Mouse (Mus musculus) midbrain, embryonic 15.5 days (tissue): ENCODE results near the gene Ppt2. TPM values are rescaled to one million over a fixed set of nuclear protein-coding genes. Genes with fewer than 3 reads are reported as not detected.

ENCODE experiments used
- ATAC-seq: fragments of 200-750 bp; cut with Nextera tagmentation; replicated peaks from 2 replicates; pipeline ENCODE4 v1.8.0; 2017; ENCODE audit warnings: moderate TSS enrichment
- H3K27ac ChIP-seq: fragments of 300-500 bp; sonication (generic); 2 replicates; pipeline ENCODE4 v1.5.1; 2015; ENCODE audit warnings: mild to moderate bottlenecking, inconsistent platforms
- H3K27me3 ChIP-seq: fragments of 300-500 bp; sonication (generic); replicated peaks from 2 replicates; pipeline ENCODE4 v1.6.1; 2015; ENCODE audit warnings: inconsistent platforms
- H3K36me3 ChIP-seq: fragments of 300-500 bp; sonication (generic); replicated peaks from 2 replicates; pipeline ENCODE4 v1.6.1; 2015; ENCODE audit warnings: inconsistent platforms
- H3K4me1 ChIP-seq: fragments of 300-500 bp; sonication (generic); 2 replicates; pipeline ENCODE4 v1.6.1; 2015; ENCODE audit warnings: inconsistent platforms
- H3K4me2 ChIP-seq: fragments of 300-500 bp; sonication (generic); 2 replicates; pipeline ENCODE4 v1.6.1; 2015; ENCODE audit warnings: inconsistent platforms, mild to moderate bottlenecking, moderate library complexity
- H3K4me3 ChIP-seq: fragments of 300-500 bp; sonication (generic); 2 replicates; pipeline ENCODE4 v1.5.1; 2015; ENCODE audit warnings: mild to moderate bottlenecking, inconsistent platforms
- H3K9ac ChIP-seq: fragments of 300-500 bp; sonication (generic); 2 replicates; pipeline ENCODE4 v1.6.1; 2015; ENCODE audit warnings: mild to moderate bottlenecking, inconsistent platforms
- H3K9me3 ChIP-seq: fragments of 300-500 bp; sonication (generic); 2 replicates; pipeline ENCODE4 v1.6.1; 2016; ENCODE audit warnings: inconsistent platforms
- WGBS: fragments of 180-500 bp; shearing (Covaris S2); methylation state at CpG from one replicate; pipeline ENCODE4 v1.1.7; 2015; ENCODE audit warnings: mixed read lengths; 5-methylcytosine and 5-hydroxymethylcytosine counted together
- polyA plus RNA-seq: library from polyadenylated mRNA; unstranded; fragments of >200 nt; fragmentation: Nextera tagmentation; extraction: Ambion mirVana; gene quantifications from 2 replicates; pipeline ENCODE4 v1.2.1, GENCODE M21; 2015

Ppt2 gene
- polyA plus RNA-seq, 1 experiment from 2014 or later, result 20.9 TPM

DNA sequence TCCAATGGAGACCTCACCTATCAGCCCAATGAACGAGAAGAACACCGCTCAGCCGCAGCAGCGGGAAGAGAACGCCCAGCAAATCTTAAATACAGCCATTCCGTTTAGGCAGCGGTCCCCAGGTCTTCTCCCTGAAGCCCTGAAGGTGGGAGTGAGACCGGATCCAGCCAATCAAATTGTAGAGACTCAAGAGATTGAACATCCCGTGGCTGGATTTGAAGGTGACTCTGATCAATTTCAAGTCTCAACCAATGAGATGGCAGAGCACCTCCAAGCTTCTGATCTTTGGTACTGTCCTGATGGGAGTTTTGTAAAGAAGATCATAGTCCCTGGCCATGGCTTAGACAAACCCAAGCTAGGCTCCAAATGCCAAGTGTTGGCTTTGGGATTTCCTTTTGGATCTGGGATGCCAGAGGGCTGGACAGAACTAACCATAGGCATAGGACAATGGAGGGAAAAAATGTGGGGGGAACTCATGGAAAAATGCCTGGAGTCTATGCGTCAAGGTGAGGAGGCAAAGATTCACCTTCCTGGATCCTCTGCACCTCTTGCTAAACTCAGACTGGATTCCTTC is 17.0 kb upstream of the Ppt2 start:
- no peaks in the 10 kb centered on the region for H3K9me3 ChIP-seq
- peak overlapping the region; percentile 64 for H3K9ac ChIP-seq
- no peaks in the 10 kb centered on the region for H3K27me3 ChIP-seq
- H3K27ac ChIP-seq, result peak overlapping the region; percentile 81
- H3K4me2 ChIP-seq, result peak overlapping the region; percentile 82
- ATAC-seq, result no peak
- peak overlapping the region; percentile 57 for H3K4me3 ChIP-seq
- peaks cover 4% of the 10 kb centered on the region; the same call in 1 of the 2 replicates for H3K36me3 ChIP-seq
- 48% methylated on average over 10 of the region's 10 CpGs for WGBS
- H3K4me1 ChIP-seq, result peaks cover 40% of the 10 kb centered on the region

DNA sequence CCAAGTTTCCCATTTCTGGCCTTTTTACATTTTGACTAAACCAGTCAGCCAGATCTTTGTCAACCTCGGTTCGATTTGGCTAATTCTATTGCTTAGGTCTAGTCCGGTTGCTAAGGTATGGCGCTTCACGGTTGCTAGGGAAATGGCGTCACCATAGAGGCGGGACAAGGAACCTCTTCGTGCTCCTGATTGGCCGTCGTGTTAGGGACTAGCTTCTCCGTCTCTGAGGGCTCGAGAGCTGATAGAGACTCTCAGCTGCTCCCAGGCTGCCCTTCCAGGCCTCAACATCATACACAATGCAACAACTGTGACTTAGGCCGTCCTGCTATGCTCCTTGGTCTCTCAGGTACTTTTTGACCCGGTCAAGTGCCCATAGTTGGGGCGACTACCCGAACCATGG is 16.3 kb upstream of the Ppt2 start, which contains the start of gene Fkbpl:
TSS of gene Fkbpl (plus strand) at position 157 of the 400 bp plus-strand sequence.
- peak; percentile 77 for ATAC-seq
- under 1% methylated on average over 16 of the region's 16 CpGs for WGBS
- Histone ChIP-seq H3K9ac (peak within 1 kb of the TSS; percentile 64), H3K27ac (peak within 1 kb of the TSS; percentile 81), H3K4me1 (peaks cover 40% of the 10 kb centered on the region), H3K4me2 (peak within 1 kb of the TSS; percentile 82), H3K36me3 (no peaks in the 10 kb centered on the region), H3K9me3 (no peaks in the 10 kb centered on the region), H3K27me3 (no peaks in the 10 kb centered on the region), H3K4me3 (peak within 1 kb of the TSS; percentile 57)

DNA sequence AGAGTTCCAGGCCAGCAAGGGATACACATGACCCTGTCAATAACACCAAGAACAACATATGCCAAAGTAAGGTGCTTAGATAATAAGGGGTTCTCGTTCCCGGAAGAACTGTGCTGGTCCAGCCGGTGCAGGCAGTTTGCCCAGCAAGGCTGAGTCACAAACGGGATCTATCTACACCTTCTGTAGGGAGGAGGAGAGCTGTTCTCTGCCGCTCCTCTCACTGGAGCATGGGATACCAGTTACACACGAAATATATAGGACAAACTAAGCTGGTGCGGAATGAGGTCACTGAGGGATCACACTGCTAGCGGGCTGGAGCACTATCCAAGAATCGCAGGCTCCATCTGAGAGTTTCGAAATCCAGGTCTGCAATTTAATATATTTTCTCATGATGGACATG is 15.6 kb upstream of the Ppt2 start:
- WGBS, result 88% methylated on average over 10 of the region's 10 CpGs
- H3K9ac ChIP-seq, result no peak overlapping the region
- no peaks in the 10 kb centered on the region for H3K36me3 ChIP-seq
- H3K9me3 ChIP-seq, result no peaks in the 10 kb centered on the region
- H3K27me3 ChIP-seq, result no peaks in the 10 kb centered on the region
- 0 out of 2 replicates have a peak overlapping the region, but pooled peaks have one; percentile 82 for H3K4me2 ChIP-seq
- H3K4me1 ChIP-seq, result peaks cover 40% of the 10 kb centered on the region
- ATAC-seq, result no peak
- peak overlapping the region; percentile 81 for H3K27ac ChIP-seq
- 0 out of 2 replicates have a peak overlapping the region, but pooled peaks have one; percentile 57 for H3K4me3 ChIP-seq

DNA sequence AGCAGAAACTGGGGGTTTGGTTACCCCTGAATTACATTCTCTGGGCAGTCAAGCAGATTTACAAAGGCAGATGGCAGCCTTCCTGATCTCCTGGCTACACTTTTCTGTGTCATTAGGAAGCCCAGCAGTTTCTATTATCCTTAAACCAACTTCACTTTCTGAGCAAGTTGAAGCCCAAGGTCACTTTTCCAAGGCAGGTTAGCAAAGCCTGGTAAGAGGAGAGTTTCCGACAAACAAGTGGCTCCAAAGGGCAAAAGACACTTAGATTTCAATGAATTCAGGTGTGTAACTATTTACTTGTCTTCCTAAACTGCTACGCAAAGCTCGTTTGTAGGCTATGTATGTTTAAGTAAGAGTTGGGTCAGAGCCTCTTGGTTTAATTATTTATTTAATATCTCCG is 15.1 kb upstream of the Ppt2 start:
- Histone ChIP-seq H3K9ac (no peak overlapping the region), H3K4me2 (no peak overlapping the region), H3K36me3 (no peaks in the 10 kb centered on the region), H3K27ac (no peak overlapping the region), H3K4me1 (peaks cover 35% of the 10 kb centered on the region), H3K4me3 (no peak overlapping the region), H3K27me3 (no peaks in the 10 kb centered on the region), H3K9me3 (no peaks in the 10 kb centered on the region)
- no peak for ATAC-seq
- 93% methylated on average over 4 of the region's 4 CpGs for WGBS

DNA sequence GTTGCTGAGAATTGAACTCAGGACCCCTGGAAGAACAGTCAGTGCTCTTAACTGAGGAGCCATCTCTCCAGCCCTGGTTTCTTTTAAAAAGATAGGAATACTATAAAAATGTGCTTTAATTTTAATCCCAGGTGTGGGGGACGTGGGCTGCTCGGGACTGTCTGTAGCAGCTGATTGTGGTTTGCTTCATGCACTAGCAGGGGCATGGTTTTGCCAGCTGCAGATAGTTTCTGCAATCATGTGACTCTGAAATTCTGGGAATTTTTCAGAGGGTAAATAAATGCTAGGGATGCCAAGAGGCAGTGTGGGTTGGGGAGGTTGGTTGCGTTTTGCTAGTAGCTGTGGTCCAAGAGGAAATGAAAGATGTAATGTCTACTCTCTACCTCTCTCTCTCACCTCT is 13.6 kb upstream of the Ppt2 start:
- no peak overlapping the region for H3K9ac ChIP-seq
- H3K9me3 ChIP-seq, result no peaks in the 10 kb centered on the region
- no peak overlapping the region for H3K4me3 ChIP-seq
- 89% methylated on average over 3 of the region's 3 CpGs for WGBS
- H3K4me2 ChIP-seq, result no peak overlapping the region
- H3K27me3 ChIP-seq, result no peaks in the 10 kb centered on the region
- H3K36me3 ChIP-seq, result no peaks in the 10 kb centered on the region
- peaks cover 25% of the 10 kb centered on the region for H3K4me1 ChIP-seq
- ATAC-seq, result no peak
- no peak overlapping the region for H3K27ac ChIP-seq

DNA sequence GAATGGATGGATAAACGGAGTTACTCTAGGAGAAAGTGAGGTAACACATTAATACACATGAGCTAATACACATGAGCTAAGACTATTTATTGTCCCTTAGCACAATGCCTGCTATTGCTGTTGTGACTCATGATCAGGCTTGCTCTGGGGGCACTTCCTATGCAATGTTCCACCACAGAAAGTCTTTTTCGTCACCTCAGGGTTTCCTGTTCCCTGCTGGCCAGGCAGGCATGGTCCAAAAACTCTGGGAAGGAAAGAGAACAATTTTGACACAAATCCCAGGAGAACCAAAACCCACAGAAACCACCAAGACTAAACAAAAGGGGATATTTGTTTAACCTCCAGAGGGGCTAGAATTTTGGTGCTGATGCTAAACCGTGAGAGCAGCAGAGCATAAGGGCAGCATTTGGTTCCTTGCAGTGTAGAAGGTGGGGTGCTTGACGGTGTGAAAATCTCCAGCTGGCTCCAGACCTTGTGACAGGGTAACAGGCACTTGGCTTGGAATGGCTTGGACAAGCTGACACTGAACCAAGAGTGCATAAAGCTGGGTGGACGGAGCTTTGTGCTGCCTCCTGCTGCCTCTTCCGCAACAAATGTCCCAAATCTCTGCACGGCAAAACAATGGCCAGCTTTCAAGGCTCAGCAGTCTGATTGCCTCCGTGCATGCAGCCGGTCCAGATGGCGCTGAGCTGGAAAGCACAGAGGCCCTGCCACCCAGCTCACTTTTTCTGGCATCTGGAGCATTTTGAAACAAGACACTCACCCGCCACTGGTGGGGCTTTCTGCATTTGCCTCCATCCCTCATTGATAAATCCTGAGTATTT is 12.7 kb upstream of the Ppt2 start:
- WGBS, result 10% methylated on average over 11 of the region's 11 CpGs

DNA sequence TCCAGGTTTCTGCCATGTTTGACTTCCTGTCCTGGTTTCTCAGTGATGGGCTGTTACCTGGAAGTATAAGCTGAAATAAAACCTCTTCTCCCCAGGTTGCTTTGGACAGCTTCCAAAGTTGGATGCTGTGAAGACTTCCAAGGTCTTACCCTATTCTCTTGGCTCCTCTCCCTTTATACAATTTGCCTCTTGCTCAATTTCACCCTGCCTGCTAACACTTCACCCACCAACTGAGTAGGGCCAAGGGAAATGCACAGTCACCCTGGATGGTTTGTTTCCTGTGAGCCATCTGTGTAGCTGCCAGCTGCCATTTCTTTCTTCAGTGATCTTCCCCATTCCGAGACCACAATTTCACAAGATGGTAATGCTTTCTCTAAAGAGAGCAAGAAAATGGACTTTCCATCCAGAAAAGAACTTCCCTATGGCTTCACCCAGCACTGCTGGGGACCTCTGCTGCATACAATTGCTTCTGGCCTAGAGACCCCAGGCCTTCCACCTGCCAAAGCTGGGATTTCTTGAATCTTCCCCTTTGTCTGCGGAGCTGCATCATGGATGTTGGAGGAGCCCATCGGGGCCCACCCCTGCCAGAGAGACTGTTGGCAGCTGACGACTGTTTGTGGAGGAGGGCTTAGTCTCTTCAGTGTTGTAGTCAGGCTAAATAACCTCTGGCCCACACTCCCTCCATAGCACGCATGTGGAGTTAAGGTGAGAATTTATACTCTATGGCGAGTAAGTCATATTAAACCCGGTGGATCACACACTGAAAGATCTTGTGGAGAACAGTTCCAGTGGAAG is 11.3 kb upstream of the Ppt2 start:
- Histone ChIP-seq H3K9me3 (no peaks in the 10 kb centered on the region), H3K36me3 (no peaks in the 10 kb centered on the region), H3K9ac (no peak overlapping the region), H3K4me3 (no peak overlapping the region), H3K27me3 (no peaks in the 10 kb centered on the region; the same call in 1 of the 2 replicates), H3K4me1 (peaks cover 6% of the 10 kb centered on the region; the same call in 1 of the 2 replicates), H3K4me2 (no peak overlapping the region), H3K27ac (no peak overlapping the region)
- no peak for ATAC-seq
- WGBS, result 87% methylated on average over 7 of the region's 7 CpGs

More for the DNA sequence above, 12.7 kb upstream of the Ppt2 start:
- no peak for ATAC-seq
- Histone ChIP-seq H3K4me2 (no peak overlapping the region), H3K36me3 (no peaks in the 10 kb centered on the region), H3K4me3 (no peak overlapping the region), H3K27me3 (no peaks in the 10 kb centered on the region), H3K9ac (peak overlapping the region; percentile 26; the same call in 1 of the 2 replicates), H3K4me1 (peaks cover 17% of the 10 kb centered on the region), H3K27ac (peak overlapping the region; percentile 70), H3K9me3 (no peaks in the 10 kb centered on the region)

DNA sequence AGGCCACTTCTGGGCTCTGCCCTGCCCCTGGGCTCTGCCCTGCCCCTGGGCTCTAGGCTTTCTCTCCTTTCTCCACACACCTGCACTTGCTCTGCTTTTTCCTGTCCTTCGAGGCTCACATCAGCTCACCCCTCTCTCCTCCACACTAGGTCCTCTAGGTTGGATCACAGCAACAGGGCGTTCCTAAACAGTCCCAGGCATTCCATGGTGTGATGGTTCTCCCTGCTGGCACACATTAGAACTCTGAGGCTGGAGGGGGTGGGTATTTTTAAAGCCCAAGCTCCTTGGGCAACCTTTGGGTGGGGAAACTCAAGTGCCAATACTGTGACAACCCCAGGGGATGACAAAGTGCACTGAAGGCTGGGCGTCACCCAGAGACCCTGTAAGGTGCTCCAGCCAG is 9.1 kb upstream of the Ppt2 start:
- WGBS, result 71% methylated on average over 3 of the region's 3 CpGs

DNA sequence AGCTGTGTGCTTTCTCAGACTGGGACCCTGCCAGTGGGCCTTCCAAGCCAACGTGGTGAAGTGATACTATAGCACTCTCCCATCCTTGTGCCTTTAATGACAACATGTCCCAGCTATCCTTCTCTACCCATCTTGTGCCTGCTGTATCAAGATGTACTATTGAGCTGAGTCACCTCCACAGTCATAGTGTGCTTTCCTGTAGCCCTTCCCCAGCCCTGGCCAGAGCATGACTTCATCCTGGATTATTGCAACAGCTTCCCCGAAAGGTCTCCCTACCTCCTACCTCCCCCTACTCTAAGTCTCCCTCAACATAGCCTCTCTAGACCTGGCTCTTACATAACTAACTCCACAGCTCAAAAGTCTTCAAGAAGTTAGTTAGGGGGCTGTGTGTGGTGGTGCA is 7.4 kb upstream of the Ppt2 start:
- WGBS, result 67% methylated on average over 2 of the region's 2 CpGs
- no peak for ATAC-seq
- Histone ChIP-seq H3K4me3 (no peak overlapping the region), H3K4me2 (no peak overlapping the region), H3K9me3 (no peaks in the 10 kb centered on the region), H3K27me3 (peaks cover 3% of the 10 kb centered on the region; the same call in 1 of the 2 replicates), H3K27ac (no peak overlapping the region), H3K36me3 (no peaks in the 10 kb centered on the region), H3K4me1 (peaks cover 17% of the 10 kb centered on the region), H3K9ac (no peak overlapping the region)

More for the DNA sequence above, 9.1 kb upstream of the Ppt2 start:
- Histone ChIP-seq H3K27me3 (peaks cover 3% of the 10 kb centered on the region; the same call in 1 of the 2 replicates), H3K36me3 (no peaks in the 10 kb centered on the region), H3K4me1 (peaks cover 6% of the 10 kb centered on the region; the same call in 1 of the 2 replicates), H3K9ac (no peak overlapping the region), H3K9me3 (no peaks in the 10 kb centered on the region), H3K27ac (no peak overlapping the region), H3K4me2 (no peak overlapping the region), H3K4me3 (no peak overlapping the region)
- ATAC-seq, result no peak

DNA sequence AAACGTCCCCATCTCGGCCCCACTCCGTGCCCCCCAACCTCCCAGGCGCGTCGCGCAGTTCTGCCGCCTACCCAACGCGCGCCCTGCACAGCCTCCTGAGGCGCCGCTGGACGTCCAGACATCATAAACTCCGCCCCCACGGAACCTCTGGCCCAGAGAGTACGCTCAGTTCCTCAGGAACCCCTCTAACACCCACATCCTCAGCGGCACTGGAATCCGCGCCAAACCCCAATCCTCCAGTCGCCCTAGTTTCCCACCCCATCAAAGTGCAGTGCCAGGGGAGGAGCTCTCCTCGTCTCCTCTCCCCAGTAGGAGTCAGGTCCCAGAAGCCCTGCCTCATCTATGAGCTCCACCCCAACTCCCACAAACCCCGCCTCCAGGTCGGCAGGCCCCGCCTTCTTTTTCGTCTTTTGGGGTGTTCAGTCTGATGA is 4.0 kb upstream of the Ppt2 start:
- Histone ChIP-seq H3K27ac (no peak overlapping the region), H3K4me3 (peak overlapping the region; percentile 71), H3K9me3 (no peaks in the 10 kb centered on the region), H3K4me1 (peaks cover 47% of the 10 kb centered on the region), H3K4me2 (peak overlapping the region; percentile 89), H3K27me3 (peaks cover 3% of the 10 kb centered on the region; the same call in 1 of the 2 replicates), H3K9ac (peak overlapping the region; percentile 63), H3K36me3 (no peaks in the 10 kb centered on the region)
- no peak for ATAC-seq
- 1% methylated on average over 26 of the region's 26 CpGs for WGBS

DNA sequence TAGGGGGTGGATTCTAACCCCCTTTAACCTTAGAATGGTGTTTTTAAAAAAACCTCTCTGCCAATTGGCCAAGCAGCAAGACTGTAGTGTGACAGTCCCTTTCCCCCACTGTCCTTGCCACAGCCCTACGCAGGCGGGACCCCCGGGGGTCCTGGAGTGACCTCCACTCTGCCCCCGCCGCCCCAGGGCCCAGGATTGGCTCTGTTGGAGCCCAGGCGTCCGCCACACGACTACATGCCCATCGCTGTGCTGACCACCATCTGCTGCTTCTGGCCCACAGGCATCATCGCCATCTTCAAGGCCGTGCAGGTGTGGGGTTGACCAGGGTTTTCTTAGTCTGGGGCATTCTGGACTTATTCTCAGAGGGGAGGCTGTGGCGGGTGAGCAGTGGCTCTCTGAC is 3.3 kb upstream of the Ppt2 start:
- ATAC-seq, result no peak
- Histone ChIP-seq H3K4me3 (peak overlapping the region; percentile 71), H3K4me2 (peak overlapping the region; percentile 89), H3K9ac (peak overlapping the region; percentile 63), H3K36me3 (no peaks in the 10 kb centered on the region), H3K27me3 (peaks cover 3% of the 10 kb centered on the region; the same call in 1 of the 2 replicates), H3K27ac (no peak overlapping the region), H3K4me1 (peaks cover 47% of the 10 kb centered on the region), H3K9me3 (no peaks in the 10 kb centered on the region)
- 7% methylated on average over 12 of the region's 12 CpGs for WGBS
